Mouse (Mus musculus): Measurements from ENCODE around the gene Mical3.

- no peak for TF ChIP-seq CTCF (IDR thresholded peaks at IDR 0.05; ENCODE audit: extremely low read depth, insufficient read depth, low read length)
- no peak for TF ChIP-seq POLR2A (IDR thresholded peaks at IDR 0.05; ENCODE audit: extremely low read depth, insufficient read depth, low read length)
Measured at GRCm38 (mm10) chr6:120995541-120995940, 135.3 kb downstream of the Mical3 start.

All from cortical plate, adult 2 months (tissue).